Mouse (Mus musculus) CH12.LX (cell line): ENCODE results near the gene Sipa1. TPM values are rescaled to one million over a fixed set of nuclear protein-coding genes. Genes with fewer than 3 reads are reported as not detected.

Experiments used
- DNase-seq: peaks from one replicate; pipeline ENCODE4 v3.0.0-alpha.2; 2013; ENCODE audit errors: extremely low read depth
- H3K27ac ChIP-seq: 2 replicates; pipeline ENCODE4 v1.5.1; 2012; ENCODE audit warnings: low read depth, mild to moderate bottlenecking, control low read depth, moderate library complexity; ENCODE audit not compliant: insufficient read depth
- H3K27me3 ChIP-seq: replicated peaks from 2 replicates; pipeline ENCODE3; 2012; ENCODE audit warnings: inconsistent platforms
- H3K36me3 ChIP-seq, 2 experiments: replicated peaks in 1 of 2; 2 replicates each; pipeline versions ENCODE3 to v1.6.1; 2012; ENCODE audit warnings: inconsistent platforms in 1 of 2, low read length in 1 of 2, mild to moderate bottlenecking in 1 of 2, mixed read lengths in 1 of 2, moderate library complexity in 1 of 2; ENCODE audit not compliant: control insufficient read depth in 1 of 2, insufficient read depth in 1 of 2
- H3K4me1 ChIP-seq, 2 experiments: 2 replicates each; pipeline ENCODE4 v1.6.1; 2012; ENCODE audit warnings: inconsistent platforms in 1 of 2, moderate library complexity in 1 of 2; ENCODE audit not compliant: insufficient read depth in 2 of 2, control insufficient read depth in 1 of 2
- H3K4me2 ChIP-seq: 2 replicates; pipeline ENCODE4 v1.6.1; 2012; ENCODE audit warnings: low read depth, mild to moderate bottlenecking, control low read depth; ENCODE audit not compliant: poor library complexity, insufficient read depth, severe bottlenecking
- H3K4me3 ChIP-seq, 3 experiments: fragments of 150-350 bp in 1 of 3; sonication (generic) in 1 of 3; replicated peaks in 1 of 3; 2 replicates each; pipeline versions ENCODE3 to v1.5.1; 2011 to 2012; ENCODE audit warnings: low read depth in 2 of 3, low read length in 2 of 3, mild to moderate bottlenecking in 2 of 3, moderate library complexity in 2 of 3, control low read depth in 1 of 3, improper control_type of control experiment in 1 of 3, inconsistent platforms in 1 of 3, mixed read lengths in 1 of 3; ENCODE audit not compliant: poor library complexity in 1 of 3
- H3K79me2 ChIP-seq: replicated peaks from 2 replicates; pipeline ENCODE4 v1.6.1; 2012; ENCODE audit warnings: mild to moderate bottlenecking, moderate library complexity; ENCODE audit not compliant: control insufficient read depth, poor library complexity, insufficient read depth, severe bottlenecking; ENCODE audit errors: extremely low read depth
- H3K9ac ChIP-seq: 2 replicates; pipeline ENCODE4 v1.6.1; 2012; ENCODE audit warnings: low read depth, mild to moderate bottlenecking, control low read depth, moderate library complexity; ENCODE audit not compliant: insufficient read depth
- H3K9me3 ChIP-seq: replicated peaks from 2 replicates; pipeline ENCODE3; 2012; ENCODE audit warnings: low read length, inconsistent platforms, mixed read lengths
- BHLHE40 ChIP-seq: IDR thresholded peaks from 2 replicates; pipeline ENCODE4 v1.6.1; 2011; ENCODE audit warnings: mild to moderate bottlenecking, low read depth, low read length, improper control_type of control experiment
- CHD1 ChIP-seq: IDR thresholded peaks from 2 replicates; pipeline ENCODE4 v1.6.1; 2012; ENCODE audit warnings: low read depth, low read length, improper control_type of control experiment, inconsistent platforms
- CHD2 ChIP-seq: IDR thresholded peaks from 2 replicates; pipeline ENCODE4 v1.6.1; 2011; ENCODE audit warnings: low read length, improper control_type of control experiment
- CTCF ChIP-seq, 2 experiments: IDR thresholded peaks in 1 of 2; conservative IDR thresholded peaks in 1 of 2; 2 replicates each; pipeline ENCODE4 v1.5.1; 2011 to 2012; ENCODE audit warnings: low read depth in 2 of 2, low read length in 2 of 2, improper control_type of control experiment in 1 of 2, inconsistent platforms in 1 of 2, mild to moderate bottlenecking in 1 of 2, moderate library complexity in 1 of 2
- E2F4 ChIP-seq: IDR thresholded peaks from 2 replicates; pipeline ENCODE4 v1.6.1; 2011; ENCODE audit warnings: low read depth, low read length, improper control_type of control experiment; ENCODE audit not compliant: insufficient replicate concordance
- ELF1 ChIP-seq: IDR thresholded peaks from 2 replicates; pipeline ENCODE4 v1.6.1; 2014; ENCODE audit warnings: low read depth, mild to moderate bottlenecking, inconsistent platforms, low read length, improper control_type of control experiment
- EP300 ChIP-seq: IDR thresholded peaks from 2 replicates; pipeline ENCODE4 v1.6.1; 2011; ENCODE audit warnings: low read length, improper control_type of control experiment
- ETS1 ChIP-seq: conservative IDR thresholded peaks from 2 replicates; pipeline ENCODE4 v1.6.1; 2012; ENCODE audit warnings: low read depth, mild to moderate bottlenecking, inconsistent platforms, low read length, improper control_type of control experiment, moderate library complexity
- GABPA ChIP-seq: IDR thresholded peaks from 2 replicates; pipeline ENCODE4 v1.6.1; 2012; ENCODE audit warnings: low read depth, low read length, improper control_type of control experiment, inconsistent platforms; ENCODE audit not compliant: insufficient replicate concordance
- HCFC1 ChIP-seq: IDR thresholded peaks from 2 replicates; pipeline ENCODE4 v1.6.1; 2012; ENCODE audit warnings: low read depth, mild to moderate bottlenecking, inconsistent platforms, low read length, improper control_type of control experiment
- IRF4 ChIP-seq: IDR thresholded peaks from 2 replicates; pipeline ENCODE4 v1.6.1; 2014; ENCODE audit warnings: low read depth, mild to moderate bottlenecking, inconsistent platforms, low read length, improper control_type of control experiment
- JUN ChIP-seq: IDR thresholded peaks from 2 replicates; pipeline ENCODE4 v1.6.1; 2011; ENCODE audit warnings: low read depth, mild to moderate bottlenecking, low read length, improper control_type of control experiment, moderate library complexity; ENCODE audit not compliant: insufficient read depth
- JUND ChIP-seq: conservative IDR thresholded peaks from 2 replicates; pipeline ENCODE4 v1.6.1; 2011; ENCODE audit warnings: low read depth, low read length, improper control_type of control experiment
- KAT2A ChIP-seq: IDR thresholded peaks from 2 replicates; pipeline ENCODE4 v1.6.1; 2012; ENCODE audit warnings: low read length, improper control_type of control experiment, inconsistent platforms; ENCODE audit not compliant: insufficient replicate concordance
- MAFK ChIP-seq: IDR thresholded peaks from 2 replicates; pipeline ENCODE4 v1.6.1; 2011; ENCODE audit warnings: low read length, improper control_type of control experiment; ENCODE audit not compliant: insufficient replicate concordance
- MAX ChIP-seq: IDR thresholded peaks from 2 replicates; pipeline ENCODE4 v1.6.1; 2011; ENCODE audit warnings: low read length, improper control_type of control experiment
- MAZ ChIP-seq: IDR thresholded peaks from 2 replicates; pipeline ENCODE4 v1.6.1; 2012; ENCODE audit warnings: low read depth, mild to moderate bottlenecking, inconsistent platforms, low read length, improper control_type of control experiment, moderate library complexity
- MEF2A ChIP-seq: IDR thresholded peaks from 2 replicates; pipeline ENCODE4 v1.6.1; 2014; ENCODE audit warnings: low read depth, mild to moderate bottlenecking, inconsistent platforms, low read length, improper control_type of control experiment, borderline replicate concordance
- MXI1 ChIP-seq: IDR thresholded peaks from 2 replicates; pipeline ENCODE4 v1.6.1; 2011; ENCODE audit warnings: mild to moderate bottlenecking, low read depth, low read length, improper control_type of control experiment
- MYC ChIP-seq: IDR thresholded peaks from 2 replicates; pipeline ENCODE4 v1.6.1; 2011; ENCODE audit warnings: low read depth, mild to moderate bottlenecking, improper control_type of control experiment, low read length
- NELFE ChIP-seq: IDR thresholded peaks from 2 replicates; pipeline ENCODE4 v1.6.1; 2011; ENCODE audit warnings: low read depth, low read length, improper control_type of control experiment
- NRF1 ChIP-seq: IDR thresholded peaks from 2 replicates; pipeline ENCODE4 v1.6.1; 2014; ENCODE audit warnings: low read depth, mild to moderate bottlenecking, inconsistent platforms, low read length, improper control_type of control experiment, moderate library complexity
- PAX5 ChIP-seq: IDR thresholded peaks from 2 replicates; pipeline ENCODE4 v1.6.1; 2012; ENCODE audit warnings: low read length, inconsistent platforms, mixed read lengths
- POLR2A ChIP-seq: IDR thresholded peaks from 2 replicates; pipeline ENCODE4 v1.6.1; 2011; ENCODE audit warnings: low read depth, mild to moderate bottlenecking, improper control_type of control experiment, low read length
- POLR2AphosphoS2 ChIP-seq: IDR thresholded peaks from 2 replicates; pipeline ENCODE4 v1.6.1; 2011; ENCODE audit warnings: low read depth, low read length, improper control_type of control experiment
- RAD21 ChIP-seq: IDR thresholded peaks from 2 replicates; pipeline ENCODE4 v1.6.1; 2011; ENCODE audit warnings: low read depth, mild to moderate bottlenecking, low read length, improper control_type of control experiment, moderate library complexity
- RCOR1 ChIP-seq: conservative IDR thresholded peaks from 2 replicates; pipeline ENCODE4 v1.6.1; 2012; ENCODE audit warnings: low read depth, mild to moderate bottlenecking, inconsistent platforms, low read length, improper control_type of control experiment
- SIN3A ChIP-seq: IDR thresholded peaks from 2 replicates; pipeline ENCODE4 v1.6.1; 2012; ENCODE audit warnings: low read length, improper control_type of control experiment, inconsistent platforms
- SMC3 ChIP-seq: IDR thresholded peaks from 2 replicates; pipeline ENCODE4 v1.6.1; 2011; ENCODE audit warnings: low read depth, low read length, improper control_type of control experiment
- TBP ChIP-seq: conservative IDR thresholded peaks from 2 replicates; pipeline ENCODE4 v1.6.1; 2011; ENCODE audit warnings: low read depth, low read length, improper control_type of control experiment
- TCF12 ChIP-seq: IDR thresholded peaks from 2 replicates; pipeline ENCODE4 v1.6.1; 2014; ENCODE audit warnings: low read depth, mild to moderate bottlenecking, inconsistent platforms, low read length, improper control_type of control experiment
- UBTF ChIP-seq: IDR thresholded peaks from 2 replicates; pipeline ENCODE4 v1.6.1; 2012; ENCODE audit warnings: low read depth, mild to moderate bottlenecking, inconsistent platforms, low read length, improper control_type of control experiment, moderate library complexity
- USF1 ChIP-seq: IDR thresholded peaks from 2 replicates; pipeline ENCODE4 v1.6.1; 2014; ENCODE audit warnings: low read depth, mild to moderate bottlenecking, inconsistent platforms, low read length, improper control_type of control experiment
- USF2 ChIP-seq: conservative IDR thresholded peaks from 2 replicates; pipeline ENCODE4 v1.6.1; 2011; ENCODE audit warnings: low read depth, low read length, improper control_type of control experiment
- ZC3H11A ChIP-seq: IDR thresholded peaks from 2 replicates; pipeline ENCODE4 v1.6.1; 2012; ENCODE audit warnings: low read depth, mild to moderate bottlenecking, inconsistent platforms, low read length, improper control_type of control experiment
- ZKSCAN1 ChIP-seq: IDR thresholded peaks from 2 replicates; pipeline ENCODE4 v1.6.1; 2012; ENCODE audit warnings: low read depth, inconsistent platforms, low read length, improper control_type of control experiment, borderline replicate concordance
- ZMIZ1 ChIP-seq: IDR thresholded peaks from 2 replicates; pipeline ENCODE4 v1.6.1; 2012; ENCODE audit warnings: low read depth, mild to moderate bottlenecking, inconsistent platforms, low read length, improper control_type of control experiment
- dilution Hi-C: fragments of 300-500 bp; cut with MboI; formaldehyde crosslinking; loops from 2 replicates; pipeline ENCODE4 v1.14.3; 2020; ENCODE audit warnings: low sequenced_read_pairs; ENCODE audit not compliant: extremely low pct_unique_long_range_greater_than_20kb, extremely low pct_ligation_motif_present
- in situ Hi-C: fragments of 300-500 bp; cut with MboI; formaldehyde crosslinking; loops from 3 replicates; pipeline ENCODE4 v1.14.3; 2019; ENCODE audit warnings: low sequenced_read_pairs, low pct_ligation_motif_present, low pct_unique_long_range_greater_than_20kb, mixed read lengths
- polyA plus RNA-seq: library from polyadenylated mRNA; unstranded; fragments of >175 nt; gene quantifications from 2 replicates; pipeline ENCODE4 v1.2.1, GENCODE M21; 2012; ENCODE audit warnings: low read depth; ENCODE audit not compliant: insufficient read length
- total RNA-seq, 2 experiments: library from RNA; depleted of rRNA; stranded (reverse); fragments of 300-350 nt in 1 of 2; fragments of >200 nt in 1 of 2; gene quantifications; 2 replicates each; pipeline ENCODE4 v1.2.3; 2012 to 2014

Sipa1 gene
- total and polyA plus RNA-seq, 3 experiments, result 17.6 to 54.6 (median 51.1) TPM

- H3K4me3 ChIP-seq, result peak overlapping the region; percentile 62 to 94 (median 81)
- H3K36me3 ChIP-seq, result peaks cover 40 to 61% of the 10 kb centered on the region in 2 experiments
Observed at GRCm38 (mm10) chr19:5662310-5662709, 1.2 kb downstream of the Sipa1 start.

GRCm38 (mm10) chr19:5660942-5661751 lies 2.4 kb downstream of the Sipa1 start:
- H3K9me3 ChIP-seq, result no peaks in the 10 kb centered on the region
- TF ChIP-seq NELFE (peak; percentile 41; the same call in 1 of the 2 replicates), ZMIZ1 (0 out of 2 replicates have a peak, but pooled peaks have one; percentile 26), MEF2A (0 out of 2 replicates have a peak, but pooled peaks have one; percentile 9), RCOR1 (no peak), POLR2A (peak; percentile 45; the same call in 1 of the 2 replicates), USF1 (no peak), IRF4 (no peak), HCFC1 (peak; percentile 24), CHD1 (no peak), MAFK (no peak), KAT2A (0 out of 2 replicates have a peak, but pooled peaks have one; percentile 1), PAX5 (no peak), ZC3H11A (no peak), ETS1 (no peak), CHD2 (no peak), USF2 (no peak), GABPA (no peak), SMC3 (no peak), MAX (no peak)

More at GRCm38 (mm10) chr19:5662310-5662709, 1.2 kb downstream of the Sipa1 start:
- Histone ChIP-seq H3K27ac (peak overlapping the region; percentile 39), H3K4me1 (peaks cover 14 to 36% of the 10 kb centered on the region in 2 experiments), H3K9me3 (no peaks in the 10 kb centered on the region), H3K27me3 (no peaks in the 10 kb centered on the region), H3K4me2 (peak overlapping the region; percentile 81), H3K9ac (peak overlapping the region; percentile 70; the same call in 1 of the 2 replicates), H3K79me2 (peaks cover 6% of the 10 kb centered on the region; the same call in 1 of the 2 replicates)
- dilution Hi-C loops, result no loop called here
- peak; percentile 66 for TF ChIP-seq ZKSCAN1
- TF ChIP-seq USF2, result no peak
- no peak for TF ChIP-seq MXI1
- TF ChIP-seq MYC, result no peak
- TF ChIP-seq JUND, result no peak
- TF ChIP-seq EP300, result peak; percentile 62
- no peak for TF ChIP-seq CTCF (conservative IDR thresholded peaks at IDR 0.05 in 1 of 2, IDR thresholded peaks at IDR 0.05 in 1 of 2; ENCODE audit: low read depth in 2 of 2, low read length in 2 of 2)
- no peak for TF ChIP-seq UBTF
- TF ChIP-seq ZMIZ1, result no peak
- TF ChIP-seq POLR2A, result no peak
- 0 out of 2 replicates have a peak, but pooled peaks have one; percentile 14 for TF ChIP-seq KAT2A
- peak; percentile 39; the same call in 1 of the 2 replicates for TF ChIP-seq TCF12
- TF ChIP-seq USF1, result no peak
- peak; percentile 71 for TF ChIP-seq BHLHE40
- TF ChIP-seq SMC3, result no peak
- no peak for TF ChIP-seq E2F4
- TF ChIP-seq ZC3H11A, result no peak
- TF ChIP-seq TBP, result no peak
- no peak for TF ChIP-seq RAD21
- TF ChIP-seq ETS1, result no peak; the same call in 1 of the 2 replicates
- TF ChIP-seq JUN, result no peak
- no peak for TF ChIP-seq MEF2A
- no peak for TF ChIP-seq NRF1
- no peak for TF ChIP-seq MAZ
- no peak for TF ChIP-seq GABPA
- TF ChIP-seq ELF1, result no peak
- no peak; the same call in 1 of the 2 replicates for TF ChIP-seq CHD2
- TF ChIP-seq RCOR1, result no peak
- TF ChIP-seq SIN3A, result peak; percentile 37; the same call in 1 of the 2 replicates
- no peak for TF ChIP-seq POLR2AphosphoS2
- peak; percentile 73 for DNase-seq
- in situ Hi-C loops, result no loop called here

More at GRCm38 (mm10) chr19:5660942-5661751, 2.4 kb downstream of the Sipa1 start:
- Histone ChIP-seq H3K4me2 (peak overlapping the region; percentile 81), H3K27ac (peak overlapping the region; percentile 39), H3K27me3 (no peaks in the 10 kb centered on the region), H3K36me3 (peaks cover 36 to 59% of the 10 kb centered on the region in 2 experiments), H3K9ac (peak overlapping the region; percentile 52), H3K79me2 (peaks cover 6% of the 10 kb centered on the region; the same call in 1 of the 2 replicates), H3K4me1 (peaks cover 14 to 36% of the 10 kb centered on the region in 2 experiments), H3K4me3 (peak overlapping the region; percentile 48 to 65 (median 57))
- dilution Hi-C loops (no loop called here), in situ Hi-C loops (no loop called here)
- DNase-seq, result peak; percentile 59
